ENCODE assay signal across 19 mouse cellular contexts in the genomic region with DNA sequence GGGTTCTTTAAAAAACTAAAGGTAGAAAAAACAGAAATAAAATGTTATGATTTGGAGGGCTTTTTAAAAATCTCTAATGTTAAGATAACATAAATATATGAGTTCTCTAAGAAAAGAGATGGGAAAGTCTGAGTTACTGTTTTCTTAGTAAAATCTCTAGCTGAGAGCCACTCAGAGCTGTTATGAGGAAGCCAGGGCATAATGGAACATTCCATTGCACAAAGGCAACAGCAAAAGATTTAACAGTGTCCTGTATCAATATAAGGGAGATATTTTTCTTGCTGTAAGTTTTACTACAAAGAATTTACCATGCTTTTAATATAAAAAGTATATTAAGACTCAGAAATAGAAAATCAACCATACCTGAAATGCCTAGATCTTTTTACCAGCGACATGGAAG.
DNase-seq lines count a peak whose midpoint lies in the region; ATAC-seq lines count a peak whose summit lies in the region.
"Had no signal": no experiment of that assay in that cellular context is flagged by ENCODE, and none has a peak within 500 bp of the region (broad histone marks: within the 10 kb centered on the region; RNA-seq: fewer than 3 reads in every experiment).

No protein-coding gene starts in this region.

- no peaks in the 10 kb centered on the region for H3K9me3 ChIP-seq in forebrain, embryonic 10.5 days
- H3K9me3 ChIP-seq: hindbrain, embryonic 15.5 days; liver, embryonic 12.5 days; lung, embryonic 15.5 days had no signal

- ATAC-seq in common myeloid progenitor, adult 5-6 weeks (replicated peaks; ENCODE audit: low read depth, poor library complexity, severe bottlenecking) = peak; percentile 52; the same call in 1 of the 2 replicates
- ATAC-seq: liver, embryonic 12.5 days had no signal

- peak; percentile 27 for DNase-seq in 416B (ENCODE audit: low read depth)
- DNase-seq in CD4-positive, CD25-positive, alpha-beta regulatory T cell, adult 2 months (ENCODE audit: low read depth, low spot score) = peak; percentile 27
- DNase-seq in naive thymus-derived CD4-positive, alpha-beta T cell, adult 2 months (ENCODE audit: low read depth) = peak; percentile 13
- no peak for DNase-seq in testis, postnatal 10 days (ENCODE audit: low spot score)
- DNase-seq in forebrain, embryonic 10.5 days (ENCODE audit: extremely low spot score, low spot score) = no peak
- DNase-seq in left cerebral cortex, postnatal 36 days (ENCODE audit: low spot score in 2 of 2) = no peak
- DNase-seq: adrenal gland, postnatal 14 days; cerebellum, postnatal 10 days; embryo, embryonic 11 days; heart, postnatal 14 days; kidney, adult 11 months; kidney, postnatal 14 days; midbrain, embryonic 14.5 days; right cerebral cortex, postnatal 25 days had no signal

- WGBS in forebrain, embryonic 10.5 days = 74% methylated on average over 1 of the region's 1 CpGs

- H3K4me1 ChIP-seq in forebrain, embryonic 10.5 days = no peaks in the 10 kb centered on the region
- H3K4me1 ChIP-seq: heart, embryonic 12.5 days; hindbrain, embryonic 15.5 days; liver, embryonic 12.5 days; lung, embryonic 15.5 days had no signal

- no peak overlapping the region for H3K4me3 ChIP-seq in forebrain, embryonic 10.5 days
- H3K4me3 ChIP-seq: heart, embryonic 12.5 days; hindbrain, embryonic 15.5 days; liver, embryonic 12.5 days; lung, embryonic 15.5 days had no signal

- H3K27me3 ChIP-seq in forebrain, embryonic 10.5 days (ENCODE audit: poor library complexity, severe bottlenecking) = no peaks in the 10 kb centered on the region
- H3K27me3 ChIP-seq: heart, embryonic 12.5 days; hindbrain, embryonic 15.5 days; liver, embryonic 12.5 days; lung, embryonic 15.5 days had no signal

- no peaks in the 10 kb centered on the region for H3K36me3 ChIP-seq in forebrain, embryonic 10.5 days (replicated peaks)
- H3K36me3 ChIP-seq: heart, embryonic 12.5 days; hindbrain, embryonic 15.5 days; liver, embryonic 12.5 days; lung, embryonic 15.5 days had no signal

- intact Hi-C loops in left cerebral cortex, postnatal 36 days (cut with DNase I) = no loop called here

- no peak overlapping the region for H3K27ac ChIP-seq in forebrain, embryonic 10.5 days
- H3K27ac ChIP-seq: hindbrain, embryonic 15.5 days; liver, embryonic 12.5 days; lung, embryonic 15.5 days had no signal

Comparison
In these comparisons a context has a peak if more than half of its experiments do, and no peak if none do; other contexts are left out.
1. DNase-seq: peak in 416B (single experiment), CD4-positive, CD25-positive, alpha-beta regulatory T cell, adult 2 months (single experiment) and naive thymus-derived CD4-positive, alpha-beta T cell, adult 2 months (single experiment); none in testis, postnatal 10 days (single experiment), forebrain, embryonic 10.5 days (single experiment) and left cerebral cortex, postnatal 36 days (0 of 2).